Mouse (Mus musculus) small intestine, adult 2 months (tissue): ENCODE measurements at regions not wholly inside any gene's neighbourhood (a gene's known extent, or its start where the extent isn't known, plus 50 kb on each side); places are given as distances from the start of the nearest gene placed in this dataset.

Experiments used
- H3K27ac ChIP-seq: fragments of 200-500 bp; 2 replicates; pipeline ENCODE4 v1.5.1; 2012; ENCODE audit warnings: low read depth, low read length, control low read depth, inconsistent platforms; ENCODE audit not compliant: insufficient read depth
- H3K27me3 ChIP-seq: fragments of 200-500 bp; 2 replicates; pipeline ENCODE4 v1.6.1; 2012; ENCODE audit warnings: mild to moderate bottlenecking, moderate library complexity, low read length, inconsistent platforms; ENCODE audit not compliant: control insufficient read depth, insufficient read depth
- H3K36me3 ChIP-seq: fragments of 200-500 bp; 2 replicates; pipeline ENCODE4 v1.6.1; 2012; ENCODE audit warnings: mild to moderate bottlenecking, low read length, control low read depth, inconsistent platforms; ENCODE audit not compliant: control insufficient read depth, insufficient read depth
- H3K4me1 ChIP-seq: fragments of 200-500 bp; 2 replicates; pipeline ENCODE4 v1.6.1; 2012; ENCODE audit warnings: low read length, inconsistent platforms, mixed read lengths; ENCODE audit not compliant: control insufficient read depth, insufficient read depth, insufficient read length
- H3K4me3 ChIP-seq: fragments of 200-500 bp; 2 replicates; pipeline ENCODE4 v1.5.1; 2012; ENCODE audit warnings: low read depth, mild to moderate bottlenecking, control low read depth, inconsistent platforms, low read length, moderate library complexity
- CTCF ChIP-seq: fragments of 200-500 bp; IDR thresholded peaks from 2 replicates; pipeline ENCODE4 v1.5.1; 2012; ENCODE audit warnings: low read depth, mild to moderate bottlenecking, control low read depth, inconsistent platforms, low read length, moderate library complexity, mixed read lengths; ENCODE audit not compliant: insufficient replicate concordance, insufficient read length; ENCODE audit errors: extremely low read depth
- POLR2A ChIP-seq: fragments of 200-500 bp; IDR thresholded peaks from 2 replicates; pipeline ENCODE4 v1.6.1; 2012; ENCODE audit warnings: low read depth, mild to moderate bottlenecking, control low read depth, inconsistent platforms, low read length, moderate library complexity
- WGBS: fragments of 180-500 bp; shearing (Covaris S2); methylation state at CpG from one replicate; pipeline ENCODE4 v1.1.7; 2018; 5-methylcytosine and 5-hydroxymethylcytosine counted together

DNA sequence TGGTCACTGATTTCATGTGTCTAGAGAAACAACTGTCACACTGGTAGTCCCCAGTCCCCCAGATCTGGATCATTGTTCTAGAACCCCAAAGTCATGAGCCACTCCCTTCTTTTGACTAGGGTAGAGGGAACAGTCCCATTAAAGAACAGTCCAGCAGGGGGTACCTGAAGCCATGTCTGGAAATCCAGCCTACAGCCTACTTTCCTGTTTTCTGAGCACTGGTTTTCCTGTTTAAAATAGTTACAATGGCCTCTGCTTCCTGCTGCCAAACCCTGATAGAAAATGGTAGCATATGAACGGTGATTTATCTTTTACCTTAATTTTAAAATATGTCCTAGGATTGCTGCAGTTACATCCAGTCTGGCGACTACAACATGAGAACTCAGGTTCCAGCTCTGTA is 364.5 kb downstream of the Foxo1 start:
- Histone ChIP-seq H3K4me3 (no peak overlapping the region), H3K27me3 (no peaks in the 10 kb centered on the region), H3K36me3 (no peaks in the 10 kb centered on the region), H3K27ac (no peak overlapping the region), H3K4me1 (no peaks in the 10 kb centered on the region; the same call in 1 of the 2 replicates)
- 81% methylated on average over 2 of the region's 2 CpGs for WGBS
- TF ChIP-seq POLR2A, result no peak
- TF ChIP-seq CTCF, result no peak

- Histone ChIP-seq H3K36me3 (no peaks in the 10 kb centered on the region), H3K4me1 (no peaks in the 10 kb centered on the region; the same call in 1 of the 2 replicates), H3K27ac (no peak overlapping the region), H3K4me3 (no peak overlapping the region), H3K27me3 (no peaks in the 10 kb centered on the region)
- TF ChIP-seq CTCF (no peak), POLR2A (no peak)
- WGBS, result 62% methylated on average over 5 of the region's 5 CpGs
Observed at GRCm38 (mm10) chr3:52630209-52630608, 362.1 kb downstream of the Foxo1 start.

DNA sequence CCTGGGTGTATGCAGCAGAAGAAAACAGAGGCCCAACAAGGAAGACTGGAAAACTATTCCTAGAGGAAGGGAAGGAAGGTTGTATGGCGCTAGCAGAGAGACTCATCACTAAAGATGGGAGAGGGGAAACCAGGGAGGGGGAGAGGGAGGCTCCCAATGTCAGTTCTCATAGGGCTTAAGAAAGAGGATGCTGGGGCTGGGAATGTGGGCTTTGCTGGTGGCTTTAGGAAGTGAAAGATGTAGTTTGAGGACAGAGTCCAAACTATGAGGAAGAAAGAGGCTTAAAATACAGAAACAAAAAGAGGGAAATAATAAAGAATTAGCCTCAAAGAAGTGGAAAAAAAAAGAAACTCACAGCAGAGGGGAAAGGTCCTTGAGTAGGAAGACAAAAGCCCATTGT is 357.0 kb downstream of the Foxo1 start:
- Histone ChIP-seq H3K36me3 (no peaks in the 10 kb centered on the region), H3K4me1 (no peaks in the 10 kb centered on the region), H3K4me3 (no peak overlapping the region), H3K27me3 (no peaks in the 10 kb centered on the region), H3K27ac (no peak overlapping the region)
- WGBS, result 86% methylated on average over 1 of the region's 1 CpGs
- no peak for TF ChIP-seq CTCF
- TF ChIP-seq POLR2A, result no peak

DNA sequence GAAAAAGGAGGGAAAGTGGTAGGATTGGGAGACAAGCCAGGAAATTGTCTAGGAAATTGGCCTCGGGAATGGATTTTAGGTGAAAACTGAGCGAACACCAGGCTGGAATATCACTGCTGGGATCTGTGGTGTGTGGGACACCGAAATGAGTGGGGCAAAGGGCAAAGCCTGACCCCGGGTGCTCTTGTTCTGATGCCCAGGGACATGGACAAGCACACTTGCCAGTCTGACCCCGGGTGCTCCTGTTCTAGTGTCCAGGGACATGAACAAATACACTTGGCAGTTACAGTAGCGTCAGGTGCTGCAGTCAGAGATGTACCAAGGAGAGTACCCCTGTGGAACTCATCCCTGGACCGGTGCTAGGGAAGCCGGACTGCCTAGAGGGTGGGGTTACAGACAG is 354.4 kb downstream of the Foxo1 start:
- Histone ChIP-seq H3K4me1 (peaks cover 3% of the 10 kb centered on the region; the same call in 1 of the 2 replicates), H3K27ac (no peak overlapping the region), H3K36me3 (no peaks in the 10 kb centered on the region), H3K4me3 (no peak overlapping the region), H3K27me3 (no peaks in the 10 kb centered on the region)
- TF ChIP-seq POLR2A (no peak), CTCF (no peak)
- WGBS, result 89% methylated on average over 8 of the region's 8 CpGs

GRCm38 (mm10) chr3:52621936-52622335 is 353.8 kb downstream of the Foxo1 start:
- H3K27me3 ChIP-seq, result no peaks in the 10 kb centered on the region
- no peak for TF ChIP-seq POLR2A
- no peak for TF ChIP-seq CTCF
- 74% methylated on average over 8 of the region's 8 CpGs for WGBS
- no peak overlapping the region for H3K27ac ChIP-seq
- H3K36me3 ChIP-seq, result no peaks in the 10 kb centered on the region
- H3K4me3 ChIP-seq, result no peak overlapping the region
- H3K4me1 ChIP-seq, result peaks cover 3% of the 10 kb centered on the region; the same call in 1 of the 2 replicates

GRCm38 (mm10) chr3:52618925-52619224 is 350.7 kb downstream of the Foxo1 start:
- Histone ChIP-seq H3K27me3 (no peaks in the 10 kb centered on the region), H3K4me3 (no peak overlapping the region), H3K27ac (no peak overlapping the region), H3K4me1 (peaks cover 3% of the 10 kb centered on the region; the same call in 1 of the 2 replicates), H3K36me3 (no peaks in the 10 kb centered on the region)
- TF ChIP-seq POLR2A (no peak), CTCF (no peak)
- 27% methylated on average over 2 of the region's 2 CpGs for WGBS

- no peaks in the 10 kb centered on the region for H3K27me3 ChIP-seq
- 48% methylated on average over 7 of the region's 7 CpGs for WGBS
- H3K27ac ChIP-seq, result no peak overlapping the region
- no peak overlapping the region for H3K4me3 ChIP-seq
- peaks cover 3% of the 10 kb centered on the region; the same call in 1 of the 2 replicates for H3K4me1 ChIP-seq
- TF ChIP-seq CTCF, result no peak
- TF ChIP-seq POLR2A, result no peak
- no peaks in the 10 kb centered on the region for H3K36me3 ChIP-seq
Observed at GRCm38 (mm10) chr3:52618212-52618924, 350.2 kb downstream of the Foxo1 start.

DNA sequence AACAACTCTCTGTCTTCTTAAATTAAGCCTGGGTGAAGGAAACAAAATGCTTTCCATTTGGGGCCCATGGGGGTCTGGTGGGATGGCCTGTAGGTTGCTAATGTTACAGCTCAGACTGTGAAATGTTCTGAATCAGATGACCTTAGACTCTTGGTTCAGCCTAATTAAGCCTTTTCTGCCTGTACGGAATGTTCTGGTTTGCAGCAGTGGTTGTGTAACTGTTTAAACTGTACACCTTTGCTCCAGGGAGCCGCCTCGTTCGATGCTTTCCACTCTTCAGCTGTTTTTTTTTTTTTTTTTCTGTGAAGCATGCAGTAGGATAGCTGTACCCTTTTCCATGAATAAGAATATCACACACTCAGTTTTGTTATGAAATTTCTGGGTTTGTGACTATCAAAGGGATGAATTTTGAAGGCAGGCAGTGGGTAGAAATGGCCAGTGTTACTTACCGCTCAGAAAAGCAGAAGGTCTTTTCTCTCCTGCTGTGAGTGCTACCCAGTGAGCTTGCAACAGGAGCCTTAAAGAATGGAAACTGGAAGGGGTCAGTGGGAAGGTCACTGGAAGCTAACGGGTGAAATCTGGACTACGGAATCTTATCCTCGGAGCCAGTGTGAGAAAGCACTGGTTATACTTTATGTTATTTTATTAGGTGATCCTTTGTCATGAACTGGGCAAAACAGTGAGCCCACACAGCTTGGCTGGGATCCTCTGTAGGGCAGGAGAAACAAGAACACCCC is 349.4 kb downstream of the Foxo1 start:
- Histone ChIP-seq H3K4me3 (no peak overlapping the region), H3K27me3 (no peaks in the 10 kb centered on the region), H3K27ac (no peak overlapping the region), H3K36me3 (no peaks in the 10 kb centered on the region), H3K4me1 (peaks cover 3% of the 10 kb centered on the region; the same call in 1 of the 2 replicates)
- WGBS, result 70% methylated on average over 8 of the region's 8 CpGs
- no peak for TF ChIP-seq CTCF
- no peak for TF ChIP-seq POLR2A
